Mouse (Mus musculus) T-cell, adult 2 months (primary cell): ENCODE measurements around the gene Zdhhc8.
A peak's percentile ranks its signal among the peaks of the same experiment; 100 is the strongest.
"Not testable (repeated sequence)": the region's sequence is repeated elsewhere in the genome, so short reads cannot be mapped to it uniquely, and the experiment has no call there.

Source experiments
- DNase-seq: peaks from one replicate; pipeline ENCODE4 v3.0.0; 2022; ENCODE audit warnings: low spot score

The Zdhhc8 gene

DNA sequence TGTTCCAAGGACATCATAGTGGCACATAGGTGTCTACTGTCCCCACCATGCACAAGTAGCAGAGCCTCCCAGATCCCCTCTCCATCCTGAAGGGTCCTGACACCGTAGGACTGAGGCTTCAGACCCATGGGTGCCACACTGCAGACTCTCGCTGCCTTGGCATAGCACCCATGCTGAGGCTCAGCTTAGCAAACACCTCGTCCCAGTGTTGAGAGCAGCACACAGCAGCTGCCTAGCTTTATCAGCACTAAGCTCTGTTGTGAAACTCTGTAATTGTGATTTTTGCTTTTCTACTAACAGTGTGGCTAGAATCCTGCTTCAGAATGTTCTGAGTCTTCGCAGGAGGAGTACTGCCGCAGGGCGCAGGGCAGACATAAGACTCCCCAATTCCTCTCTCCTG lies 37.1 kb downstream of the Zdhhc8 start:
- DNase-seq: no peak

DNA sequence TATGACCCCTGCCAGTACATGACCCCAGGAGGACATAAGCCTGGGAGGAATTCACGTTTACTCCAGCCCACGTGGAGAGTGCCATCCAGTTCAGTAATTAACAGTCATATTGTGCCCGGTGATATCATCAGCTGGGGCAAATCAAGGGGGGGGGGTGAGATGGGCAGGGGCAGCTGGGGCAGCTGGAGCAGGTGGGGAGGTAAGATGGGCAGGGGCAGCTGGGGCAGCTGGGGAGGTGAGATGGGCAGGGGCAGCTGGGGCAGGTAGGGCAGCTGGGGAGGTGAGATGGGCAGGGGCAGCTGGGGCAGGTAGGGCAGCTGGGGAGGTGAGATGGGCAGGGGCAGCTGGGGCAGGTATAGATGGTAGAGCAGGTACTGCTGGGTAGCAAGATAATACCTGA lies 39.4 kb downstream of the Zdhhc8 start:
- not testable (repeated sequence) for DNase-seq

DNA sequence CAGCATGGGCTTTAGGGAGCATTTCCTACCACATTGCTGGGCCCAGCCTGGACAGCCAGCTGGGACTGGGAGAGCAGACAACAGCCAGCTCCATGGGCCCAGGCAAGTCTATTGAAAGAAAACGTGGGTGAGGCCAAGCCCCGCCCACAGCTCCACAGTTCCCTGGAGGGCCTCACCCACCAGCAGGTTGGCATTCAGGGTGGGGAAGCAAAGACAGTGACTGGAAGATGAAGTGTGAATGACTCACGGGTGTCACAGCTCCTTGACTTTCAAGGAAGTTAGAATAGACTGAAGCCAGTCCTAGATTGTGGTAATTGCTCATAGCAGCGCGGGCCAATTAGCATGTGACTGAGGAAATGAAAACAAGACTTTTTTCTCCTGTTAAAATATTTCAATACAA lies 39.9 kb downstream of the Zdhhc8 start:
- no peak for DNase-seq

DNA sequence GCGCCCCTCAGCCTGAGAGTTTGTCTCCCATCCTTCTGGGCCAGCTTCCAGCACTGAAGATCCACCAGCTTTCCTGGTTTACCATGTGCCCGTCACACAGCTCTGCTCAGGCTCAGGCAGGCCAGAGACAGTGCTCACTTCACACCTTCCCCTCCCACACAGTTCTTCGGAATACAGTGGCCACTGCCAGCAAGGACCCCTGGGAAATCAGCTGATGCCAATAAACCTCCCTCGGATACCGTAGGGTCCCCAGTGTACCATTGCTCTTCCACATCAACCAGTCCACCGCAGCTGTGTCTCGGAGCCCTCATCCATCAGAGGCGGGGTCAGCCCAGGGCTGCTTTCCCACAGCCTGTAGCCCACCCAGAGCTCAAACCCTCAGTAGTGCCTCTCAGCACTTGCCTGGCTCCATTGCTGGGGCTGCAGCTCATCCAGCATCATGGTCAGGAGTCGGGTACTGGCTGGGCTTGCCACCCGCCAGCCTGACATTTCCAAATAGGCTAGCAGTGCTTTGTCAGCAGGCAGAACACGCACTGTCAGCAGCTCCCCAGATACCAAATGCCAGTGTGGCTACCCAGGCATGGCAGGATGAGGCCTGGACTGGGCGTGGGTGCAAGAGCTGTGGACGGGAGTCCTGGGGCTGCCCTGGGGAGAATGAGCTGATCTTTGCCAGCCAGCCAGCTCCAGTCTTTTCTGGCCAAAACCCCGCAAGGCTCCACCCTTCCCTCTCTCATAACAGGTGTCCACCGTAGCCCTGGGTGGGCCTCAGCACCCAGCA lies 40.5 kb downstream of the Zdhhc8 start:
- no peak for DNase-seq

DNA sequence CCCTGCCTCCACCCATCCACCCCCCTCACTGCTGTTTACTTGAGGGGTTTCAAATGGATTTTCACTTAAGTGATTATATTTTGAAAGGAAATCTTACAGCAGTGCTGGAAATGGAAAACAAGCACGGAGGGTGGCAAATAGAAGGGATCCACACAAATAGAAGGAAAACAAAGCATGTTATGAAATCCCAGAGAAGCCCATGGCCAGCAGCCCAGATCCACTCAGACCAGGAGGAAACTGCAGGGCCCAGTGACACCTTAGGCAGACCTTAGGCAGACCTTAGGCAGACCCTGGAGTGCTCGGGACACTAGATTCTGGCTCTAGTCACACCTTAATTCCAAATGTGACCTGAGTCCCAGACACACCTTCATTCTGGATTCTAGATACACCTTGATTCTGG lies 43.9 kb downstream of the Zdhhc8 start:
- DNase-seq: no peak

DNA sequence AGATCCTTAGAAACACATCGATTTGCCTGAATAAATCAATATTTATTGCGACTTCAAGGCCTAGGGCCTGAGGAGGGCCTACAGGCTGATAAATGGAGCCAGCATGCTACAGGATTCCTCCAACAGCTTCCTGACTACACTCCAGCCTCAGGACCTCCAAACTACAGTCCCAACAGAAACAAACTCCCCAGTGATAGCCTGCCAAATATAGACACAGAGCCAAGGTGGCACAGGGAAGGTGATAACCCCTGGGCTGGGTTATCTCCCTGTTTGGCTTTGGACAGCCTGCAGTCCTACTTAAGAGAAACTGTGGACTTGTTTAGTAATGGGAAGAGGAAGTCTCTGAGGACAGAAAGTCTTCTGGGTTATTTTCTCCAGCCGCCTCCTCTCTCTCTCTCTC lies 47.7 kb downstream of the Zdhhc8 start:
- DNase-seq: no peak

DNA sequence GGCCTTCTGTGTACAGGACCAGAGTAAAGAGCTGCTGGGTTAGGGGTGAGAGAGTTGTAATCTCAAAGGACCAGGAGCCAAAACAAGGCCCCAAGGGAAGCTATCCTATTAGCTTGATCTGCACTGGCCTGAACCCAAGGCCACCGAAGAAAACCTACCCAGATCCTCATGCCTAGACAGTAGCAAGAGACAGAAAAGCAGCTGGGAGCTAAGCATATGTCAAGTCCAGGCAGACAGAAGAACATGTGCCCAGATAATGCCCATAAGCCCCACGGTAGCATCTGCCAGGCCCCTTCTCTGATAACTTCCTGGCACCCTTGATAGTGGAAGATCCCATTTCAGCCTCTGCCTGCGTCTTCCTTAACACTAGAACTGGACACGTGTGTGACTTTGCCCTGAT lies 48.1 kb downstream of the Zdhhc8 start:
- DNase-seq: no peak

DNA sequence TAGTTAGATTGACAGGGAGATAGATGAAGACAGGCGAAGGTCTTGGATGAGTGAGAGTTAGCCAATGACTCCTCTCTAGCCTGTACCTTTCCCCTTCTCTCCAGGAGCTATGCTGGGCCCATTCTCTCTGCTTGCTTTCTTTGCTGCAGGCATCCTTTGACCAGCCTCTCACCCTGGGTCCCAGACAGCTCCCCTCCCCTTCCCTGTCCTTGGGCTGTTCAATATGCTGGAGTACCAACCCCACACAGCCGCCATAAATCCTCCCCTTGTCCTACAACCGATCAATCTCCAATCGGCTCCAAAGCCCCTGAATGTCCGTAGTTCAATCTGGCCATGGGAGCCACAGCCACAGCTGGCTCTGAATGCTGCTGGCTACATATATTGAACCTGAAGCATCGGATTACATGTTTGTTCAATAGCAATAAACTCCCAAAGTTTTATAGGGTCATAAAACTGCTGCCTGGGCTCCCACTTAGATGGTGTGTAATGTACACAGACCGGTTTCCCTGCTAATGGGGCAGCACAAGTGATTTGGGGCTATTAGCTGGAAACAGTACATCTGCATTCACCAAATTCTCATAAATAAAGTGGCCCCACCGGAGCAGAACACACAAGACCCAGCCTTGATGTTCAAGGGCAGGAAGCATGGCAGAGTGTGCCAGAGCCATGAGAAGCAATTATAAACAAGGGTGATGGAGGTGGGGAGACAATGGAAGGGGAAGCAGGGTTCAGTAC lies 49.1 kb downstream of the Zdhhc8 start:
- DNase-seq: no peak

DNA sequence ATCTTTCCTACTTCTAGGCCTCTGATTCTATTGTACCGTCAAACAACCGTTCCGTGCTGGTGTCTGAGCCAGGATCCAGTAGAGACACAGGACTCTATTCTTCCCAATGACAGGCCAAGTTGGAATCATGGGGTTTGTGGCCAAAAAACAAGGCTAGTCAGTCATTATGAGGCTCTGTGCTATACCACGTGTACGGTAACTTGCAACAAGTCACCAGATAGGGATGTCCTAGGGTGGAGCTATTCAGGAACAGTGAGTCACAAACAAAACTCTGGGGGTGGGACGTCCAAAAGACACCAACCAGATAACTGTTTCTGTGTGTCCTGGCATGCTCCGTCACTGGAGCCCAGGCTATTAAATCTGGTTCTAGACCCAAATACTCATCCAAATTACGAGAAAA lies 52.2 kb downstream of the Zdhhc8 start:
- DNase-seq: no peak

DNA sequence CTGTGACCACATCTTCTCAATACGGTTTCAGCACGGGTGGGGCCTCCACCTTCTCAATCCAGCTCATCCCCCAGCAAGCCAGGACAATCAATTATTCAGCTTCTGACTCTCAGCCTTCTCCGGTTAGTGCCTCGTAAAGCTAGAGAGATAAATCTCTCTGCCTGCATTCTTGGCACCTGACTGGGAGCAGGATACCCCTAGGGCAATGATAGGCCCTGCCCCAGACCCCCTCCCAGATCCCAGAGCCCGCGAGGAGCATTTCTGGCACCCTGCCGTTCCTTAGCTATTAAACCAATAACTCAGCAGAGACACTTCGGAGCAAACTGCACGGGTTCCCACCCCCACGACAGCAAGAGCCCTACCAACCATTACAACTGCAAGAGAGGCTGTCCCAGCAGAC lies 53.5 kb downstream of the Zdhhc8 start:
- no peak for DNase-seq

DNA sequence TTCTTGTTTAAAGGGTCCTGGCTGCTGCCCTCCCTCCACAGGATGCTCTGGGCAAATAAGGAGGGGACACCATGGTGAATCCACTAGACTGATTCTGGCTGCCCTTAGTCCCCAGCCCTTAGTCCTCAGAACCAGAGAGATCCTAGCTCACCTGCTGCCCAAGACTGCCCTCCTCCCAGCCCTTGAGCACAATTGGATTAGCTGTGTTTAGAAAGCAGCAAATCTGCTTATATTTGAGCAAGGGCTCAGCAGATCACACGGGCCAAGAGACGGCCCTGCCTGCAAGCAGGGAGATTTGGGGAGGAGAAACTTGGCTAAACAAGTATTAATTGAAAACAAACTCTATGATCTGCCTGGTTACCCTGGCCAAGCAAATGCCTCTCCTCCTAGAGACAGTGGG lies 55.3 kb downstream of the Zdhhc8 start:
- no peak for DNase-seq

DNA sequence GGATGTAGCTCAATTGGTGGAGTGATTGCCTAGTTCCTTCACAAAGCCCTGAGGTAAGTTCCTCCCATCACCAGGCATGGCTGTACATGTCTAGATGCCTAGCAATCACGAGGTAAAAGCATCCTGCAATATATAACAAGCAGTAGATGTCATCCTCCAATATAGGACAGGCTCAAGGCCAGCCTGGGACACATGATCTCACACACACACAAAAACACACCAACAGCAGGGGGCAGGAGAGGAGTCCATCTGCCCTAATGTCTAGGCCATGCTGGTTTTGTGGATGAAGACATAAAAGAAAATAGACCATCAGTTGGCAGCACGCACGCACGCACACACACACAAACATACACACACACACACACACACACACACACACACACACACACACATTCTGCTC lies 58.2 kb downstream of the Zdhhc8 start:
- DNase-seq: no peak

DNA sequence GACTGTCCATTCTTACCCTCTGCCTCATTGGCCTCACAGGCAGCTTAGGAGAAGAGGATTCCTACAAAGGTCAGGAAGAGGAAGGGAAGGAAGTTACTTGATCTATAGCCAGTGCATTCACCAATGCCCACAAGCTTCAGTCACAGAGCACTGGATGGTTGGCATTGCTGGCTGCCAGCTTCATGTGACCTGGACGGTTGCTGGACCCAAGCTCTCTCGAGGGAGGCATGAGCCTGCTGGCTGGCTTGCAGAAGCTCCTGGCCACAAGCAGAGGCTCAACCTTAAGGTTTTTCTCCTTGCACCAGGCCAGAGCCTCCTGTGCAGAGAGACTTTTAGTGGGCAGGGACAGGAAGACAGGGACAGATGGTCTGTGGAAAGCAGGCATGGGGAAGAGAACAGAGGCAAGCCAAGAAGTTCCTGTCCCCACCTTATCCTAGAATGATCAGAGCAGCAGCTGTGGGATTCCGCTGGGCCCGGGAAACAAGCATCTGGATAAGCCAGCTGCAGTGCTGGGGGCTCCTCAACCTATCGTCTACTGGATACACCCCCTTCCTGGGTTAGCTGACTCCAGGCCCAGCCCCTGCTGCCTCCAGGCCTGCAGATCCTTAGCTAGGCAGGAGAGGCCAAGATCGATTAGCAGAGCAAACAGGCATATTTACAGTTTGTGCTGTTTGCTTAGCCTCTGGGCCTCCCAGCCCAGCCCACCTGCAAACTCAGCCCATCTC lies 59.0 kb downstream of the Zdhhc8 start:
- no peak for DNase-seq

DNA sequence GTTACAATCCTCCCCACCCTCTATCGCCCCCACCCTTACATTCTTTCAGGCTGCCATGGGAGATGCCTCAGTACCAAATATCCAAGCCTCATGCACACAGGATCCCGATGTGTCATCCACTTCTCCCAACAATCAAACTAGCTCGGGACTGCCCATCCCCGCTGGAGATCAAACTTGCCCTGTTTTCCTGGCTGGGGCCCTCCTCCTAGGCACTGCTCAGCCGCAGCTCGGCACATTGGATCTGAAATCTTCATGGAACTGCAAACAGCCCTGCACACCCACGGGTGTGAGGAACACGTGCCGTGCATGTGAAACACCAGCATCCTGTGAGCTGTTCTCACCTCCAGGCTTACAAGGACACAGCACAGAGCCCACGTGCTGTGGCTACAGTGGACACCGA lies 61.1 kb downstream of the Zdhhc8 start:
- DNase-seq: no peak

DNA sequence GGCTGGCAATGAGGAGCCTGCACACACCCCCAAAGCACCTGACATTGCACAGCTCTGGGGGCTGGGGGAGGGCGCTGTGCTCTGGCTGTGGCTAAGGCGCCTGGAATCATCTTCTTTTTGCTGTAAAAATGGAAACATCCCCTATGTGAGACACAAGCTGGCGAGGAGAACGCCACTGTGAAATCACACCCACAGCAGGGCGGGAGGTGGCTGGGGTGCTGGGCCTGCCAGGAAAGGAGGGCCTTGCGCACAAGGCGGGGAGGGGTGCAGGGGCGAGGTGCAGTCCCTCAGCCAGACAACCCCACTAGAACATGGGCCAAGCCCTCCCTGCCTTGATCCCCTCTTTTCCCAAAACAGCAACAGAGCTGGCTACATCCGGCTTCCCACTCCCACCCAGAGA lies 61.7 kb downstream of the Zdhhc8 start:
- DNase-seq: no peak

DNA sequence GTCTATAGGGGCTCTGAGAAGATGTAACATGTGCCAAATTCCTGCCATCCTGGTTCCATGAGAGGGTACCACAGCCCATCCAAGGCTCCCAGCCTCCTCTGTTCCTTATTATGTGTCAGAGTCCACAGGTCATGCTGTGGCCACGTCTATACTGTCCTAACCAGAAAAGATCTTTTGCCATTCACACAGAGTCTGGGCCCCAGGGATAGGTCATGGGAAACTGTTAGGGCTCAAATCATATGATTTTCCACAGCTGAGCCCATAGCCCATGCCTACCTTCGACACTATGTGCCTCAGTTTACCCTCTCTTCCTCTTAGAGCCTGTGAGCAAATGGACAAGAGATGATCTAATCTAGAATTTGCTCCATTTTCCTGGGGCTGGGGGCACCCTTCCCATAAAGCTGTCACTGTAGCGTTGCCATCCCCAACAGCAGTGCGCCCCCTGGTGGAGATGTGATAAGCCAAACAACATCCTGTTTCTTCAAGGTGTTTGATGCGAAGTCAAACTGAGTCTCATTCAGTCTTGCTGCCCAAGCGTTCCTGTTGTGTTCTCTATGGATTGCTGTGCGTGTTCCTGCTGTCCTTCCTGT lies 62.6 kb downstream of the Zdhhc8 start:
- peak; percentile 40 for DNase-seq
